Mouse (Mus musculus): ENCODE results near the gene Rgl2. TPM values are rescaled to one million over a fixed set of nuclear protein-coding genes. Genes with fewer than 3 reads are reported as not detected.

Gene Rgl2
- total and polyA plus RNA-seq, 2 experiments, result 9.8 to 27.7 TPM

DNA sequence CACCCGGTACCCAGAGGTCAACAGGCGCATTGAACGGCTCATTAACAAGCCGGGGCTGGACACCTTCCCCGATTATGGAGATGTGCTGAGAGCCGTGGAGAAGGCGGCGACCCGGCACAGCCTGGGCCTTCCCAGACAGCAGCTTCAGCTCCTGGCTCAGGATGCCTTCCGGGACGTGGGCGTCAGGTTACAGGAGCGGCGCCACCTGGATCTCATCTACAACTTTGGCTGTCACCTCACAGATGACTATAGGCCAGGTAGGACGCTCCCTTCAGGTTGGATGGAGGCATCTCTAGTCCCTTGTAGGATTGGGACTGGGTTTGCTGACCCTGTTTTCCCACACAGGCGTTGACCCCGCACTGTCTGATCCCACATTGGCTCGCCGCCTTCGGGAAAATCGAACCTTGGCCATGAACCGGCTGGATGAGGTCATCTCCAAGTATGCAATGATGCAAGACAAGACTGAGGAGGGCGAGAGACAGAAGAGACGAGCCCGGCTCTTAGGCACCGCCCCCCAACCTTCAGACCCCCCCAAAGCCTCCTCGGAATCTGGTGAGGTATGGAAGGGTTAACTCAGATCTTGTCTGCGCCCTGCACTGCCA, 17.4 kb upstream of the Rgl2 start:
- Histone ChIP-seq H3K36me3 (ENCODE audit: control insufficient read depth, insufficient read depth, low read length) (peaks cover 23% of the 10 kb centered on the region; the same call in 1 of the 2 replicates), H3K27ac (replicated peaks; ENCODE audit: insufficient read depth, low read depth, low read length) (no peak overlapping the region), H3K27me3 (ENCODE audit: control insufficient read depth, insufficient read depth, low read length) (no peaks in the 10 kb centered on the region), H3K79me2 (ENCODE audit: control insufficient read depth, insufficient read depth, low read length) (peaks cover 23% of the 10 kb centered on the region), H3K4me3 (ENCODE audit: insufficient read depth, low read depth, low read length) (no peak overlapping the region), H3K4me1 (ENCODE audit: control insufficient read depth, insufficient read depth, low read length) (peaks cover 9% of the 10 kb centered on the region), H3K9ac (ENCODE audit: low read depth, low read length) (no peak overlapping the region)
- WGBS, result 77% methylated on average over 28 of the region's 28 CpGs
- DNase-seq (ENCODE audit: extremely low read depth, low read depth, low spot score), result no peak
- TF ChIP-seq CTCF (IDR thresholded peaks at IDR 0.05; ENCODE audit: low read depth, low read length), result no peak
- no peak for TF ChIP-seq POLR2A (IDR thresholded peaks at IDR 0.05; ENCODE audit: extremely low read depth, insufficient read depth, low read length)

DNA sequence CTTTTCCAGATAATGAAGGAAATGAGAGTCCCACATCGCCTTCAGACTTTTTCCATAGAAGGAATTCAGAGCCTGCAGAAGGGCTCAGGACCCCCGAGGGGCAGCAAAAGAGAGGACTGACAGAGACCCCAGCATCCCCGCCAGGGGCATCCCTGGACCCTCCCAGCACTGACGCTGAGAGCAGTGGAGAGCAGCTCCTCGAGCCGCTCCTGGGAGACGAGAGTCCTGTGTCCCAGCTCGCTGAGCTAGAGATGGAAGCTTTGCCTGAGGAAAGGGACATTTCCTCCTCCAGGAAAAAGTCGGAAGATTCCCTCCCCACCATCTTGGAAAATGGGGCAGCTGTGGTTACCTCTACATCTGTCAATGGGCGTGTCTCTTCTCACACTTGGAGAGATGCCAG, 16.1 kb upstream of the Rgl2 start:
- Histone ChIP-seq H3K9ac (ENCODE audit: low read depth, low read length) (no peak overlapping the region), H3K4me1 (ENCODE audit: control insufficient read depth, insufficient read depth, low read length) (peaks cover 10% of the 10 kb centered on the region), H3K79me2 (ENCODE audit: control insufficient read depth, insufficient read depth, low read length) (peaks cover 23% of the 10 kb centered on the region), H3K27ac (replicated peaks; ENCODE audit: insufficient read depth, low read depth, low read length) (no peak overlapping the region), H3K4me3 (ENCODE audit: insufficient read depth, low read depth, low read length) (no peak overlapping the region), H3K36me3 (ENCODE audit: control insufficient read depth, insufficient read depth, low read length) (peaks cover 23% of the 10 kb centered on the region; the same call in 1 of the 2 replicates), H3K27me3 (ENCODE audit: control insufficient read depth, insufficient read depth, low read length) (no peaks in the 10 kb centered on the region)
- WGBS, result 88% methylated on average over 10 of the region's 10 CpGs
- DNase-seq (ENCODE audit: extremely low read depth, low read depth, low spot score), result no peak
- TF ChIP-seq CTCF (IDR thresholded peaks at IDR 0.05; ENCODE audit: low read depth, low read length) (no peak), POLR2A (IDR thresholded peaks at IDR 0.05; ENCODE audit: extremely low read depth, insufficient read depth, low read length) (no peak)

DNA sequence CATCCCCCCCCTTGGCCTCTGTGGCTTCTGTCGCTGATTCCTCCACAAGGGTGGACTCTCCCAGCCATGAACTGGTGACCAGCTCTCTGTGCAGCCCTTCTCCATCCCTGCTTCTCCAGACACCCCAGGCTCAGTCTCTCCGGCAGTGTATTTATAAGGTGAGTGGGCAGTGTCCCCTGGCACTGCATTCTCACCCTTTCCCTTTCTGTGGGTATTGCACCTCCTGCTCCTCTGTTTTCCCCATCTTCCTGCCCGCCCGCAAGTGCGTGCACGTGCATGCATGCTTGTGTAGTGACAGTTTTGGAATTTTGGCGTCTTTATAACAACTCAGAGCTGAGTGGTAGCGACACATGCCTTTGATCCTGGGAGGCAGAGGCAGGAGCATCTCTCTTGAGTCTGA, 15.4 kb upstream of the Rgl2 start:
- no peak for DNase-seq (ENCODE audit: extremely low read depth, low read depth, low spot score)
- no peak overlapping the region for H3K27ac ChIP-seq (replicated peaks; ENCODE audit: insufficient read depth, low read depth, low read length)
- H3K27me3 ChIP-seq (ENCODE audit: control insufficient read depth, insufficient read depth, low read length), result no peaks in the 10 kb centered on the region
- 95% methylated on average over 8 of the region's 8 CpGs for WGBS
- H3K9ac ChIP-seq (ENCODE audit: low read depth, low read length), result no peak overlapping the region
- TF ChIP-seq POLR2A (IDR thresholded peaks at IDR 0.05; ENCODE audit: extremely low read depth, insufficient read depth, low read length), result no peak
- TF ChIP-seq CTCF (IDR thresholded peaks at IDR 0.05; ENCODE audit: low read depth, low read length), result no peak
- H3K79me2 ChIP-seq (ENCODE audit: control insufficient read depth, insufficient read depth, low read length), result peaks cover 23% of the 10 kb centered on the region
- H3K4me3 ChIP-seq (ENCODE audit: insufficient read depth, low read depth, low read length), result no peak overlapping the region
- peaks cover 14% of the 10 kb centered on the region for H3K4me1 ChIP-seq (ENCODE audit: control insufficient read depth, insufficient read depth, low read length)
- peaks cover 23% of the 10 kb centered on the region; the same call in 1 of the 2 replicates for H3K36me3 ChIP-seq (ENCODE audit: control insufficient read depth, insufficient read depth, low read length)

DNA sequence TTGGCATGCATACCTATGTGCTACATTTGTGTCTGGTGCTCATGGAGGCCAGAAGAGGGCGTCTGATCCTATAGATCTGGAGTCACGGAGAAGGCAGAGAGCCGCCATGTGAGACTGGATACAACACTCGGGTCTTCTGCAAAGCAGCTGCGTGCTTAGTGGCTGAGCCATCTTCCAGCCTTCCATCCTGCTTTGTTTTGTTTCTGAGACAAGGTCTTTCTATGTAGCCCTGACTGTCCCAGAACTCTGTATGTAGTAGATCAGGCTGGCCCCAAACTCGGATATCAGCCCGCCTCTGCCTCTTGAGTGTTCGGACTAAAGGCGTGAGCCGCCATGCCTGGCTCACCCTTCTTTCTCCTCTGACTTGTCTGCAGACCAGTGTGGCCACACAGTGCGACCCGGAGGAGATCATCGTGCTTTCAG, 14.4 kb upstream of the Rgl2 start:
- Histone ChIP-seq H3K27ac (replicated peaks; ENCODE audit: insufficient read depth, low read depth, low read length) (no peak overlapping the region), H3K9ac (ENCODE audit: low read depth, low read length) (no peak overlapping the region), H3K79me2 (ENCODE audit: control insufficient read depth, insufficient read depth, low read length) (peaks cover 23% of the 10 kb centered on the region), H3K27me3 (ENCODE audit: control insufficient read depth, insufficient read depth, low read length) (no peaks in the 10 kb centered on the region), H3K36me3 (ENCODE audit: control insufficient read depth, insufficient read depth, low read length) (peaks cover 23% of the 10 kb centered on the region; the same call in 1 of the 2 replicates), H3K4me1 (ENCODE audit: control insufficient read depth, insufficient read depth, low read length) (peaks cover 15% of the 10 kb centered on the region), H3K4me3 (ENCODE audit: insufficient read depth, low read depth, low read length) (no peak overlapping the region)
- WGBS, result 83% methylated on average over 13 of the region's 13 CpGs
- no peak for DNase-seq (ENCODE audit: extremely low read depth, low read depth, low spot score)
- no peak for TF ChIP-seq CTCF (IDR thresholded peaks at IDR 0.05; ENCODE audit: low read depth, low read length)
- no peak for TF ChIP-seq POLR2A (IDR thresholded peaks at IDR 0.05; ENCODE audit: extremely low read depth, insufficient read depth, low read length)

DNA sequence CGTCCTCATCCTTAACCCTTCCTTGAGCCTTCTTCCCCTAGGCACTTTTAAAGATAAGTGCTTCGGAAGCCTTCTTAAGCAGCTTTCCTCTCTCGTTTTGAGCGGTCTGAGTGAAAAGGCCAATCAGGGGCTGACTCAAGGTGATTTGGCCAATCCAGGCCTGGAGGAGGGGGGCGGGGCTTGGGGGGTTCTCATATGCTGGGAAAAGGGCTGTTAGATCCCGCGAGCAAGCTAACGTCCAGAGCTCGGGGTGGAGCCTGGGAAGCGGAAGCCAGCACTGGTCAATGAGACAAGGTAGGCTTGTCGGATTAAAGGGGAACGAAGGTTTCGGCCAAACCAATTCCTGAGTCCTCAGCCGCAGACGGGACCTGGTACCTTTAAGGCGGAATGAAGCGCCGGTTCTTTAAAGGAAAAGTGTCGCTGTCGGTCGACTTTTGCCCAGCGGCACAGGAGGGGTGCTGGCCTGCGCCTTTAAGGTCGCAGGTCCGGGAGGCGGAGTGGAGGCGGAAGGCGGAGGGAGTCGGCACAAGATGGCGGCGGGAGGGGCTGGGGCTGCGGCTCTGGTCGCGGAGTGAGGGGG, 13.6 kb upstream of the Rgl2 start, which contains the start of the genes Tapbp and Zbtb22:
TSS of gene Tapbp (plus strand) at position 229 of the 580 bp plus-strand sequence.
TSS of gene Zbtb22 (plus strand) at position 234 of the 580 bp plus-strand sequence.
- WGBS, result under 1% methylated on average over 33 of the region's 34 CpGs
- Histone ChIP-seq H3K79me2 (ENCODE audit: control insufficient read depth, insufficient read depth, low read length) (peaks cover 19% of the 10 kb centered on the region), H3K36me3 (ENCODE audit: control insufficient read depth, insufficient read depth, low read length) (peaks cover 23% of the 10 kb centered on the region; the same call in 1 of the 2 replicates), H3K4me1 (ENCODE audit: control insufficient read depth, insufficient read depth, low read length) (peaks cover 11% of the 10 kb centered on the region), H3K9ac (ENCODE audit: low read depth, low read length) (peak within 1 kb of the TSS; percentile 62), H3K4me3 (ENCODE audit: insufficient read depth, low read depth, low read length) (peak within 1 kb of the TSS; percentile 53), H3K27me3 (ENCODE audit: control insufficient read depth, insufficient read depth, low read length) (no peaks in the 10 kb centered on the region), H3K27ac (replicated peaks; ENCODE audit: insufficient read depth, low read depth, low read length) (peak within 1 kb of the TSS; percentile 22; the same call in 1 of the 2 replicates)
- TF ChIP-seq CTCF (IDR thresholded peaks at IDR 0.05; ENCODE audit: low read depth, low read length), result no peak
- 0 out of 2 replicates have a peak, but pooled peaks have one; percentile 9 for TF ChIP-seq POLR2A (IDR thresholded peaks at IDR 0.05; ENCODE audit: extremely low read depth, insufficient read depth, low read length)
- DNase-seq (ENCODE audit: extremely low read depth, low read depth, low spot score), result peak; percentile 98
